Mouse (Mus musculus) hindbrain, embryonic 14.5 days (tissue): ENCODE results near the gene Slc10a1. TPM values are rescaled to one million over a fixed set of nuclear protein-coding genes. Genes with fewer than 3 reads are reported as not detected.

Experiments
- ATAC-seq: fragments of 200-750 bp; cut with Nextera tagmentation; 2 replicates; pipeline ENCODE4 v1.8.0; 2017; ENCODE audit warnings: moderate number of reproducible peaks, mild to moderate bottlenecking, moderate TSS enrichment, moderate library complexity; ENCODE audit not compliant: low FRiP score
- DNase-seq: peaks from one replicate; pipeline ENCODE4 v3.0.0-alpha.2; 2015; ENCODE audit warnings: low spot score
- H3K27ac ChIP-seq: fragments of 300-500 bp; sonication (generic); 2 replicates; pipeline ENCODE4 v1.5.1; 2014; ENCODE audit warnings: mild to moderate bottlenecking, moderate library complexity
- H3K27me3 ChIP-seq: fragments of 300-500 bp; sonication (generic); 2 replicates; pipeline ENCODE4 v1.6.1; 2014; ENCODE audit warnings: mild to moderate bottlenecking, low read length, mixed read lengths; ENCODE audit not compliant: control insufficient read depth, insufficient read depth
- H3K36me3 ChIP-seq: fragments of 300-500 bp; sonication (generic); replicated peaks from 2 replicates; pipeline ENCODE4 v1.6.1; 2014; ENCODE audit not compliant: control insufficient read depth, insufficient read depth
- H3K4me1 ChIP-seq: fragments of 300-500 bp; sonication (generic); replicated peaks from 2 replicates; pipeline ENCODE4 v1.6.1; 2014; ENCODE audit warnings: antibody characterized with exemption, low read length, mixed read lengths; ENCODE audit not compliant: control insufficient read depth, insufficient read depth
- H3K4me2 ChIP-seq: fragments of 300-500 bp; sonication (generic); replicated peaks from 2 replicates; pipeline ENCODE4 v1.6.1; 2014; ENCODE audit warnings: mild to moderate bottlenecking, moderate library complexity
- H3K4me3 ChIP-seq: fragments of 300-500 bp; sonication (generic); replicated peaks from 2 replicates; pipeline ENCODE4 v1.5.1; 2014; ENCODE audit warnings: mild to moderate bottlenecking, low read length
- H3K9ac ChIP-seq: fragments of 300-500 bp; sonication (generic); 2 replicates; pipeline ENCODE4 v1.6.1; 2014
- H3K9me3 ChIP-seq: fragments of 300-500 bp; sonication (generic); 2 replicates; pipeline ENCODE4 v1.6.1; 2016; ENCODE audit warnings: low read length; ENCODE audit not compliant: control insufficient read depth
- WGBS: fragments of 180-500 bp; shearing (Covaris S2); extraction: QIAGEN DNeasy Blood & Tissue Kit; methylation state at CpG from one replicate; pipeline ENCODE4 v1.1.7; 2014; 5-methylcytosine and 5-hydroxymethylcytosine counted together
- polyA plus RNA-seq: library from polyadenylated mRNA; unstranded; fragments of >200 nt; fragmentation: Nextera tagmentation; extraction: Ambion mirVana; gene quantifications from 2 replicates; pipeline ENCODE4 v1.2.1, GENCODE M21; 2014

The Slc10a1 gene
- 0.20 and 0.55 TPM in 2 replicates for polyA plus RNA-seq

DNA sequence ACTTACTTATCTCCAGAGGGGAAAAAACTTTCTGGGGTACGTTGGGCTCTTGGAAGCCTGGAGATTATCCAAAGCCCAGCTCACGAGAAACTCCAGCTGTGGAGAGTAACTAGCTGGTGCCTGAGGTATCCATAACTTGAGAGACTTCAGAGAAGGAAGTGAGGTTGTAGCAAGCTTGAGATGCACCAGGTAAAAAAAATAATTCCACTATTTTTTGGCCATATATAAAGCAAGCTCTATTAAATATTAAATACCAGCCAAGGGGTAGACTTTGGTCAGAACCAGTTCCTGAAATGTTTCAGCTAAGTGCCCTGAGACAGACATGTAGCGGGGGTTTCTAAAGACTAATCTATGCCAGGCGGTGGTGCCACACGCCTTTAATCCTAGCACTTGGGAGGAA is at the start of gene Slc10a1:
TSS of gene Slc10a1 (minus strand) at position 101 of the 400 bp plus-strand sequence.
- no peak for ATAC-seq
- Histone ChIP-seq H3K4me1 (no peaks in the 10 kb centered on the region), H3K9ac (no peak within 1 kb of the TSS), H3K36me3 (no peaks in the 10 kb centered on the region), H3K4me3 (no peak within 1 kb of the TSS), H3K27me3 (no peaks in the 10 kb centered on the region), H3K4me2 (no peak within 1 kb of the TSS), H3K27ac (no peak within 1 kb of the TSS), H3K9me3 (no peaks in the 10 kb centered on the region)
- no peak for DNase-seq
- 89% methylated on average over 5 of the region's 5 CpGs for WGBS

DNA sequence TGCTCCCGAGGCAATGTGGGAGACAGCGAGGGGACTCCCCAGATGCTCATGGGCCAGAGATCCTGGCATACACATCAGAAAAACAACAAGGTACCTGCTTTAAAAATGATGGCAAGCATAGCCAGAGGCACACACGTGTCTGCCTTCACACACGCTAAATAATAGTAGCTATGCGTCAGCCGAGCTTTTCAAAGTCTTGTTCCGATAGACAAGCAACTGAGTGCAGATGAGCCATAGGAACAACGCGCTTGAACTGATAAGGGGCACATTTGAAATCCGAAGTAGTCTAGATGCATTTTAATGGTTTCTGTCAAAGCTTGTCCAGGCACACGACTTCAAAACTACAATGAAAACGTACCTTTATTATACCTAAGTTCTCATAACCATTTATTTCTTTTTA is 49.1 kb upstream of the Slc10a1 start:
- Histone ChIP-seq H3K27me3 (no peaks in the 10 kb centered on the region), H3K9me3 (no peaks in the 10 kb centered on the region), H3K36me3 (no peaks in the 10 kb centered on the region), H3K4me2 (no peak overlapping the region), H3K9ac (no peak overlapping the region), H3K27ac (no peak overlapping the region), H3K4me1 (no peaks in the 10 kb centered on the region), H3K4me3 (no peak overlapping the region)
- ATAC-seq = no peak
- DNase-seq = no peak
- WGBS = 88% methylated on average over 12 of the region's 12 CpGs

DNA sequence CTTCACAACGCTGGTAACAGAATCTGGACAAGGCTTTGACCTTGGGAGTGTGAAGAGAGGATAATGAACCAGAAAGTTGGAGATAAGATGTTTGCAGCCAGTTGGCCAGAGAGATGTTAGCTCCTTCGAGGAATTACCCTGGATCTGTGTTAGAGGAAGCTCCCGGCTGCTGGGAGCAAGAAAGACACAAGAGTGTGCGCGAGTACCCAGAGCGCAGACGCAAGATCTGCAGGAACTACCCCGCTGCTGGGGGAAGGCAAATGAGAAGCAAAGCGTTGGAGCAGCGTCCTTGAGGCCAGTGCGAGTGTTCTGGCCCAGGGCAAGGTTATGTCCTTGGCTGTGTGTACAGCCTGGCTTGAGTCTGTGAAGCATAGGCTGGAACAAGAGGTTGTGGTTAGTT is 45.0 kb upstream of the Slc10a1 start:
- Histone ChIP-seq H3K36me3 (no peaks in the 10 kb centered on the region), H3K27ac (no peak overlapping the region), H3K9ac (no peak overlapping the region), H3K9me3 (no peaks in the 10 kb centered on the region), H3K4me2 (no peak overlapping the region), H3K4me1 (peaks cover 4% of the 10 kb centered on the region; the same call in 1 of the 2 replicates), H3K27me3 (no peaks in the 10 kb centered on the region), H3K4me3 (no peak overlapping the region)
- WGBS = 80% methylated on average over 11 of the region's 11 CpGs
- ATAC-seq (no peak), DNase-seq (no peak)

DNA sequence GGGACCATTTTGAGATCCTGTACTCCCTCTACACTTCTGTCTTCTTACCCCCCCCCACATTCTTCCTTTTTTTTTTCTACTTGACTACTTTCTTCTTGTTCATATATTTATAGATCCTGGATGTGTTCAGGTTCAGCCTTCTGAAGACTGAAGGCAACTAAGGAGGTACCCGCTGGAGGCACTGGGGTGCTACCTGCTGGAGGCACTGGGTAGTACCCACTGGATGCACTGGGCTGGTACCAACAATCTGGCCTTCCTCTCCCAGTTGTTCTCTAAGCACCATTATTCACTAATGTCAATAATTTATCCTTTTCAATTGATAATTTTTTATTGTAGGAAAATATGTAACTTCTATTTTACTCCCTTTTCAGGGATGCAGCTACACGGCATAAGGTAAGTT is 43.5 kb upstream of the Slc10a1 start:
- no peak for ATAC-seq
- Histone ChIP-seq H3K36me3 (no peaks in the 10 kb centered on the region), H3K4me2 (no peak overlapping the region), H3K4me3 (no peak overlapping the region), H3K27ac (no peak overlapping the region), H3K9me3 (no peaks in the 10 kb centered on the region), H3K4me1 (peaks cover 4% of the 10 kb centered on the region; the same call in 1 of the 2 replicates), H3K9ac (no peak overlapping the region), H3K27me3 (no peaks in the 10 kb centered on the region)
- DNase-seq = no peak
- 94% methylated on average over 2 of the region's 2 CpGs for WGBS

DNA sequence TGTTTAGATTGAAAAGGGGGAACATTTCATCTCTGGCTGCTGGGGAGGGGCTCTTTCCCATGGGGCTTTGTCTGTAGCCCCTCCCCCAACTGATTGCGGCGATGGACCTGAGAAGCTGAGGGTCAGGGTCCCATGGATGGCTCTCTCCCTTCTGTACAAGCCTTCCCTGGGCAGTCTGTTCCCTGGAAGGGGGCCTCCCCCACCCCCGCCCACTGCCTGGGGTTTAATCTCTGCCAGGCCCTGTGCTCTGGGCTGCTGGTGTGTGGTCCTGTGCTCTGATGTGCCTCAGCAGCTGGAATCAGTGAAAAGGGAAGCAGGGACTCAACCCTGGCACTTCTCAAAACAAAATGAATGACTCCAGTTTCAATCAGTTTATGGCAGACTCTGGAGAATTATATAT is 41.3 kb upstream of the Slc10a1 start:
- 8% methylated on average over 3 of the region's 3 CpGs for WGBS
- Histone ChIP-seq H3K9me3 (no peaks in the 10 kb centered on the region), H3K27me3 (no peaks in the 10 kb centered on the region), H3K4me1 (peaks cover 4% of the 10 kb centered on the region; the same call in 1 of the 2 replicates), H3K27ac (no peak overlapping the region), H3K9ac (no peak overlapping the region), H3K4me2 (no peak overlapping the region), H3K36me3 (no peaks in the 10 kb centered on the region), H3K4me3 (no peak overlapping the region)
- DNase-seq (no peak), ATAC-seq (no peak)

DNA sequence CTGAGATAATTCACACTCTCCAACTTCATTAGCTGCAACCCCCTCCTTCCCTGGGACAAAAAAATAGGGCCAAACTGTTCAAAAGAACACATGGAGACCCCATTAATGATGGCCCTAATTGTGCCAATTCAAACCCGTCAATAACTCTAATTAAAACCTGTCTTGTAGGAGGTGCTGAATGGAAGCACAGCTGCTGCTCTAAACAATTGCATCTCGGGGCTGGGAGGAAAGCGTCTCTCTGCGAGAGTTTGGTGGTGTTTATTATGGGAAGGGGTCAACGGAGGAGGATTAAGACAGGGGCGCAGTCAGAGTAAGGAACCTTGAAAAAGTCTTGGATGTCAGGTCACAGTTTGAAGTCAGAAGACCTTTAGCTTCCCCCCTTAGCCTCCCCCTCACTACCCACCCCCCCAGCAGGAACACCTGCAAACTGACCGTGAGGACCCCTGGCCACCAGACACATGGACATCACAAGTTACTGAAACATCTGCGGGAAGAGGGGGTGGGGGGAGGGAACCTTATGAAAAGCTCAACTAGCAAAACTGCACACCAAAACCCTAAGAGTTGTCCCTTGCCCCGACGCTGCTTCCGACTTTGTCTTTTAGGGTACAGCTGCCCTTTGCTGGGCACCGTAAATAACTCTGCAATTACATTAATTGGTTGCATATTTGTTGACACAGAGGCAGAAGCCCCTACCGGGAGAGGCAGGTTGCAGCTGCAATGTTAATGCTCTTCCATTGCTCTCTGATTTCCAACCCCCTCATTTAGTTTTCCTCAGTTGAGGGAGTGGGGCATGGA is 34.5 kb upstream of the Slc10a1 start:
- Histone ChIP-seq H3K4me3 (no peak overlapping the region), H3K4me1 (peaks cover 11% of the 10 kb centered on the region), H3K9ac (no peak overlapping the region), H3K27ac (no peak overlapping the region), H3K27me3 (no peaks in the 10 kb centered on the region), H3K36me3 (no peaks in the 10 kb centered on the region), H3K9me3 (no peaks in the 10 kb centered on the region), H3K4me2 (no peak overlapping the region)
- ATAC-seq (no peak), DNase-seq (no peak)
- 24% methylated on average over 13 of the region's 13 CpGs for WGBS

DNA sequence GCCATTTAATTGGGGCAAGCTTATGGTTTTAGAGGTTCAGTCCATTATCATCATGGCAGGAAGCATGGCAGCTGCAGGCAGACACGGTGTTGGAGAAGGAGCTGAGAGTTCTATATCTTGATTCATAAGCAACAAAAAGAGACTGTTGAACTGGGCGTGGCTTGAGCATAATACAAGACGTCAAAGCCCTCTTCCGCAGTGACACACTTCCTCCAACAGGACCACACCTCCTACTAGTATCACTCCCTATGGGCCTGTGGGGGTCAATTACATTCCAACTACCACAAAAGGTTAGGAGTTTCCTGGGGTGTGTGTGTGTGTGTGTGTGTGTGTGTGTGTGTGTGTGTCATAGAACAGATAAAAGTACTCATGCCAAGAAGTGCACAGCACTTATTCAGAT is 32.4 kb upstream of the Slc10a1 start:
- ATAC-seq (no peak), DNase-seq (no peak)
- no peak overlapping the region for H3K9ac ChIP-seq
- no peak overlapping the region for H3K4me3 ChIP-seq
- no peaks in the 10 kb centered on the region for H3K9me3 ChIP-seq
- H3K27ac ChIP-seq = no peak overlapping the region
- no peaks in the 10 kb centered on the region for H3K36me3 ChIP-seq
- H3K4me1 ChIP-seq = peaks cover 11% of the 10 kb centered on the region
- H3K27me3 ChIP-seq = no peaks in the 10 kb centered on the region
- no peak overlapping the region for H3K4me2 ChIP-seq
- 69% methylated on average over 4 of the region's 4 CpGs for WGBS

DNA sequence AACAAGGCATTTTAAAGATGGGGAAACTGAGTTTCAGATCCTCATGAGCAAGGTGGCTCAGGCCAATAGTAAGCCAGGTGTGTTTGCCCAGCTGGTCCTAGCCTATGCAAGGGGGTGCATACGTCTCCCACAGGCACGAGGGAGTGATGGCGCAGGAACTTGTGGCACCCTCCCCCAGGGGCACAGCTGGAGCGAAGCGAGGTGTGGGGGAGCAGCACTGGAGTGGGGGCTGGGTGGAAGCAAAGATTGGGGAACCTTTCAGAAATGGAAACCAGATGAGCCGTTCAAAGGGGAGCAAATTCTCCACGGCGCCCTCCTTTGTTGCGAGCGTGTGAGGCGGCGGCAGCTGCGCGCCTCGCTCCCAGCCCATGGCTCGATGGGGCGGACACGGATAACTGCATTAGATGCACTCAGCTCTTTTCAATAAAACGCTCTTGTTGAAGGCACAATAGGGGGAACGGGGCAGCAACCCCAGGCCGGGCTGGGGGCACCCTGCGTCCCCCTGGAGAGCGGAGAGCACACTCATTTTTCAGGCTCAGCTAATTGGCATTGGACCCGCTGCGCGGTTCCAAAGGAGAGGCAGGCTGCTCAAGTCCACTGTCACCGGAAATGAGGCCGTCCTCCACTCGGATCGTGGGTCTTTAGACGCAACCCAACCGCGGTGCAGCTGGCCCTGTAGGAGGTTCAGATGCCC is 30.2 kb upstream of the Slc10a1 start:
- ATAC-seq (peak; percentile 64; the same call in 1 of the 2 replicates), DNase-seq (no peak)
- peak overlapping the region; percentile 26 for H3K4me3 ChIP-seq
- H3K9me3 ChIP-seq = no peaks in the 10 kb centered on the region
- no peak overlapping the region for H3K27ac ChIP-seq
- WGBS = 2% methylated on average over 33 of the region's 33 CpGs
- H3K4me1 ChIP-seq = peaks cover 11% of the 10 kb centered on the region
- H3K9ac ChIP-seq = peak overlapping the region; percentile 44; the same call in 1 of the 2 replicates
- no peaks in the 10 kb centered on the region for H3K27me3 ChIP-seq
- no peaks in the 10 kb centered on the region for H3K36me3 ChIP-seq
- H3K4me2 ChIP-seq = peak overlapping the region; percentile 45

DNA sequence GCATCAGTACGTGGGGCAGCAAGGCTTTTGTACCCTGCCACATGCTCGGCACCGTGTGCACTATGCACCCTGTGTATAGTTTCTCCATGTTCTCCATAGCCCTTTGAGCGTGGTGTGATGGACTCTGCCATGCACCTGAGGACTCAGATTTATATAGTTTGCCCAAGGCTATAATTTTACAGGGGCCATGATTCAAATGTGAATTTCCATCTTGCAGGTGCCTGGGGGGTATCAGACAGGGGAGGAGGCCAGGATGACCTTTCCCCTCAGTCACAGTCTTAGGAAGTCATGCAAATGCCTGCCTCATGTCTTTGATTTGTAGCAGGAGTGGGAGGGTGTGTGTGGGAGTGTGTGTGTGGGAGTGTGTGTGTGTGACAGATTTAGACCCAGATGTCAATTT is 29.1 kb upstream of the Slc10a1 start:
- ATAC-seq = no peak
- no peak overlapping the region for H3K9ac ChIP-seq
- 46% methylated on average over 4 of the region's 4 CpGs for WGBS

More for the DNA sequence above, 29.1 kb upstream of the Slc10a1 start:
- no peaks in the 10 kb centered on the region for H3K27me3 ChIP-seq
- H3K36me3 ChIP-seq = no peaks in the 10 kb centered on the region
- peaks cover 7% of the 10 kb centered on the region for H3K4me1 ChIP-seq
- H3K27ac ChIP-seq = no peak overlapping the region
- no peak overlapping the region for H3K4me2 ChIP-seq
- H3K9me3 ChIP-seq = no peaks in the 10 kb centered on the region
- H3K4me3 ChIP-seq = no peak overlapping the region
- DNase-seq = no peak
